Mouse (Mus musculus): ENCODE measurements around the gene Ptprg. TPM values are rescaled to one million over a fixed set of nuclear protein-coding genes. Genes with fewer than 3 reads are reported as not detected.
A peak's percentile ranks its signal among the peaks of the same experiment; 100 is the strongest.

Gene Ptprg
- total RNA-seq, 2 experiments from 2014 or later = 123 TPM

- intact Hi-C loops (cut with DNase I) = no loop called here
- DNase-seq (ENCODE audit: low spot score in 2 of 2) = no peak
Measured at GRCm38 (mm10) chr14:12089954-12090353, 536.6 kb downstream of the Ptprg start.

DNA sequence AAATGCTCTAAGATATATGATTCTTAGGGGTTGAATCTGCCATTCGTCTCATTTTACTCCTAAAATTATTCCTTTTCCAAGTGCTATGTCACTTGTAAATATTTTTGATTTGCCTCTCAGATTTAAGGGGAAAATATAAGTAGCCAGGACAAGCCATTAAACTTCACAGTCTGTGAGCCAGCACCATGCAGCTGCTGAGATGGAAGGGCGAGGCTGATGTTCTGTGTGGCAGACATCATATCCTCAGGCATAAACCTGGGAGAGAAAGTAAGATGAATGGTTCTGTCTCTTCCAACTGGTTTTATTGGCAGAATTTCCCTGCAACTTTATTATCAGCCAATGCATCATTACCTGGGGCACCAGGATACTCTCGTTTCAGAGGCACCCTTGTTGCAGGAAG, 538.4 kb downstream of the Ptprg start:
- intact Hi-C loops (cut with DNase I) = no loop called here
- no peak for DNase-seq (ENCODE audit: low spot score in 2 of 2)

DNA sequence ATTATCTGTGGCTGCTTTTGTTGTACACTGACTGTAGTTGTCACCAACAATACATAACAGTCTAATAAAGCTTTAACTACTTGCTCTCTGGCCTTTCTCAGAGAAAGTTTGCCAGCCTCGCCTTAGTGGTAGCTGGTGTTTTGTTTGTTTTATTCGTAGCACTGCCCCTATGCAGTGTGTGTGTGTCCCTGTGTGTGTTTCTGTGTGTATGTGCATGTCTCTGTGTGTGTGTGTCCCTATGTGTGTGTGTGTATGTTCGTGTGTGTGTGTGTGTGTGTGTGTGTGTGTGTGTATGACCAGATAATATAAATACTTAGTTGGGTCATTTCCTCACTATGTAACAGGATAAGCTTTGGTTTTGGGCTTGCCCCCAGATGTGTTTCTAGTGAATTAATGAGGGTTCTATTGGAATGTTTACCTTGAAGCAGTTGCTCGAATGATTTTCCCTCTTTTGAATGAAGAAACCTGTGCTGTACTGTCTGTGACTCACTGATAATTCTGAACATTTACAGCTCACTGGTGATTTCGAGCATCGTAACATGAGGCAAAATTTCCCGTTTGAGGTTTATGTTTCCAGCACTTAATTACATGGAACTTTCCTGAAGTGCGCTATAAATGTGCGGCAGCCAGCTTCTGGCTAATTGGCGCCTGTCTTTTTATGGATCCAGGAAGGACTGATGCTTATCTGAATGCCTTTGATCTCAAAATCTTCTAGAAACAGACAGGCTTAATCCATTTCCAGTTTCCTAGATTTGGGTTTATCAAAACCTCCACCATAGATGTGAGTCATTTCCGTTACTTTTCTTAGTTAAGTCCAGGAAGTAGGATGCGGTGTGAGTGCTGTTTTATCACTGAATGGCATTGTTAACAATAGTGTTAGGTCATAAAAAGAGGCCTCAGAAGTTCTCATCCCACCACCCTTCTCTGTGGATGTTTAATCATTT, 546.3 kb downstream of the Ptprg start:
- intact Hi-C loops (cut with DNase I) = no loop called here
- no peak for DNase-seq (ENCODE audit: low spot score in 2 of 2)

- no peak for DNase-seq (ENCODE audit: low spot score in 2 of 2)
- intact Hi-C loops (cut with DNase I) = no loop called here
Measured at GRCm38 (mm10) chr14:12102389-12103325, 549.3 kb downstream of the Ptprg start.

DNA sequence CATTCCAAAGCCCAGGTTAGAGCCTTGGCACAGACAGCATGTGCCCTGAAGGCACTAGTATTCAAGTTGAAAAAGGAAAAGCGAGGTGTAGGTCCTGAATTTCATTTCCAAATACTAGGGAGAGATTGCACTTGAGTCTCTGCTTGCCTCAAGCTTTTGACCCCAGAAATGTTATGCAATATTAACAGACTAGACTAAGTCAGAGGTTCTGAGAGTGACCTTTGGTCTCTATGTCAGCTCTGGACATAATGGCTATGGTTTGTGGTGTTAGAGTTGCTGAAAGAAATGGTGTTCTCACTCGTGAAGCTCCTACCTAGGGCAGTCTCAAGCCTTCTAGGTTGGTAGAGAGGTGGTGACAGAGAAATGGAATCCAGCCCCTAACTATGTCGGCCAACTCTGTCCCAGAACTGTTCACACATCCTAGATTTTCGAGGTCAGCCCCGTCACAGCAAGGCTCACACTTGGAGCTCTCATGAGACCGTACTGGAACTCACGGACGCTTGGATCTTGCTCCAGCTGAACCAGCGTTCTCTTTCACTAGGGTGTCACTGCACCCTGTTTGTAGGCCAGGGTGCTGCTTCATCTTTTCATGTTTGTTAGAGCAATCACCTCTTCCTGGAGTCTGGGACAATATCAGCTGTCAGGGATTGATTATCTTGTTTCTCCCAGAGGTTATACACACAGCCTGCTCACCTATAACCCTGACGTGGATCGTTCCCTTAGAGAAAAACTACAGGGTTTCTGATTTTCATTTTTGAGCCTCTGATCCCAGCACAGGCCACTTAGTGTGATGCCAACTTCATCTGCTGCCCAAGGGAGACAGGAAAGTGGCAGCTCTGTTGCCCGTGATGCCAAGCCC, 551.2 kb downstream of the Ptprg start:
- intact Hi-C loops (cut with DNase I) = no loop called here
- DNase-seq (ENCODE audit: low spot score in 2 of 2) = no peak

GRCm38 (mm10) chr14:12105156-12105430, 551.8 kb downstream of the Ptprg start:
- intact Hi-C loops (cut with DNase I) = no loop called here
- DNase-seq (ENCODE audit: low spot score in 2 of 2) = no peak

- intact Hi-C loops (cut with DNase I) = no loop called here
- no peak for DNase-seq (ENCODE audit: low spot score in 2 of 2)
Measured at GRCm38 (mm10) chr14:12105593-12105992, 552.3 kb downstream of the Ptprg start.

- no peak for DNase-seq (ENCODE audit: low spot score in 2 of 2)
- intact Hi-C loops (cut with DNase I) = no loop called here
Measured at GRCm38 (mm10) chr14:12107459-12107858, 554.1 kb downstream of the Ptprg start.

- intact Hi-C loops (cut with DNase I) = no loop called here
- DNase-seq (ENCODE audit: low spot score in 2 of 2) = no peak
Measured at GRCm38 (mm10) chr14:12107991-12108390, 554.7 kb downstream of the Ptprg start.

DNA sequence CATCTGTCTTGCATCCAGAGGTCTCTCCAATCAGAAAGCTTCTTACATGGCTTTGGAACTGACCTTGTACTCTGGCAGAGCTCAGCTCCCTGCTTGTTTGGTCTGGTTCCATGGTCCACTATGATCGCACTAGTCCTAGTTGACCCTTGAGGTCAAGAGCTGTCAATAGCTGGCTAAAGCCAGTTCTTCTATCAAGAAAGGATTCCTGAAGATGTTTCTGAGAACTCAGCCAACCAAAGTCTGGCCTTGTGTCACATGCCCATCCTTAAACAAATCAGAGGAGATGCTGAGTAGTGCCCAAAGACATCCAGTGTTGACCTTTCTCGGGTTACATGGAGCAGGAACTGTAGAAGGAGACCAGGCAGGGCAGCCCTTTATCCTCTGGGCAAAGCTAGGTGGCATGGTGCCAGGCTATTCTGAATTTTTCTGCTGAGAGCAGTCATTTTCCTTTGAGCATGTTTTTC, 559.2 kb downstream of the Ptprg start:
- DNase-seq (ENCODE audit: low spot score in 2 of 2) = peak; percentile 14 to 16
- intact Hi-C loops (cut with DNase I) = no loop called here

GRCm38 (mm10) chr14:12113326-12113725, 560.0 kb downstream of the Ptprg start:
- intact Hi-C loops (cut with DNase I) = no loop called here
- DNase-seq (ENCODE audit: low spot score in 2 of 2) = no peak

GRCm38 (mm10) chr14:12114016-12114415, 560.7 kb downstream of the Ptprg start:
- no peak for DNase-seq (ENCODE audit: low spot score in 2 of 2)

GRCm38 (mm10) chr14:12119260-12119659, 565.9 kb downstream of the Ptprg start:
- intact Hi-C loops (cut with DNase I) = no loop called here
- no peak for DNase-seq (ENCODE audit: low spot score in 2 of 2)

More at GRCm38 (mm10) chr14:12114016-12114415, 560.7 kb downstream of the Ptprg start:
- intact Hi-C loops (cut with DNase I) = no loop called here

- DNase-seq (ENCODE audit: low spot score in 2 of 2) = no peak
- intact Hi-C loops (cut with DNase I) = loop anchor here (10.0 kb wide), 1 partner anchor 207 kb away; no protein-coding TSS in a partner anchor
Measured at GRCm38 (mm10) chr14:12121906-12122305, 568.6 kb downstream of the Ptprg start.

GRCm38 (mm10) chr14:12124682-12125081, 571.4 kb downstream of the Ptprg start:
- DNase-seq (ENCODE audit: low spot score in 2 of 2) = no peak
- intact Hi-C loops (cut with DNase I) = loop anchor here (10.0 kb wide), 1 partner anchor 210 kb away; no protein-coding TSS in a partner anchor

DNA sequence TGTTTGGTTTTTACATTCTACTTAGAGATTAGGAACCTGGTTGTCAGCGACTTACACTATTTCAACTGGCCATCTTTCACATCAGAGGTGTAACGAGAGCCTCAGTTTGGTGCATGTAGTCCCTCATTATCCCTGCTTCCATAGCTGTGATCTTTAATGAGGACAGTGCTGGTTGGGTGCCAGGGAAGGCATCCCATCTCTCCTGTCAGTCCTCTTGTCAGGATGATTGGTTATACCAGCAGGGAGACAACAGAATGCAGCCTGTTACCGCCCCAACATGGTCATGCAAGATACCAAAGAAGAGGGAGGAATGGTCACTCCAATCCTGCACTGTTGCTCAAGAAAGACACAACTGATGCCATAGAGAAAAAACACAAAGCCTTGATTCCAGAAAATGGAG, 574.6 kb downstream of the Ptprg start:
- DNase-seq (ENCODE audit: low spot score in 2 of 2) = no peak
- intact Hi-C loops (cut with DNase I) = loop anchor here (10.0 kb wide), 1 partner anchor 213 kb away; no protein-coding TSS in a partner anchor

- no peak for DNase-seq (ENCODE audit: low spot score in 2 of 2)
- intact Hi-C loops (cut with DNase I) = no loop called here
Measured at GRCm38 (mm10) chr14:12132046-12132615, 578.8 kb downstream of the Ptprg start.

- no peak for DNase-seq (ENCODE audit: low spot score in 2 of 2)
- intact Hi-C loops (cut with DNase I) = no loop called here
Measured at GRCm38 (mm10) chr14:12133163-12133562, 579.8 kb downstream of the Ptprg start.

- no peak for DNase-seq (ENCODE audit: low spot score in 2 of 2)
- intact Hi-C loops (cut with DNase I) = no loop called here
Measured at GRCm38 (mm10) chr14:12134504-12134903, 581.2 kb downstream of the Ptprg start.
